Mouse (Mus musculus) C2C12 (cell line): ENCODE data around the gene Rnps1.

ENCODE experiments used
- CTCF ChIP-seq: IDR thresholded peaks from one replicate; pipeline ENCODE4 v1.5.1; 2011; ENCODE audit not compliant: control insufficient read depth, insufficient read depth, insufficient read length
- MAX ChIP-seq: IDR thresholded peaks from one replicate; pipeline ENCODE4 v1.6.1; 2011; ENCODE audit warnings: mild to moderate bottlenecking, control low read depth

GRCm38 (mm10) chr17:24454218-24454755 lies 39.9 kb downstream of the Rnps1 start:
- TF ChIP-seq CTCF, result no peak
- TF ChIP-seq MAX, result no peak
